Comparison of ENCODE assay signal across 13 mouse cellular contexts in the genomic region with DNA sequence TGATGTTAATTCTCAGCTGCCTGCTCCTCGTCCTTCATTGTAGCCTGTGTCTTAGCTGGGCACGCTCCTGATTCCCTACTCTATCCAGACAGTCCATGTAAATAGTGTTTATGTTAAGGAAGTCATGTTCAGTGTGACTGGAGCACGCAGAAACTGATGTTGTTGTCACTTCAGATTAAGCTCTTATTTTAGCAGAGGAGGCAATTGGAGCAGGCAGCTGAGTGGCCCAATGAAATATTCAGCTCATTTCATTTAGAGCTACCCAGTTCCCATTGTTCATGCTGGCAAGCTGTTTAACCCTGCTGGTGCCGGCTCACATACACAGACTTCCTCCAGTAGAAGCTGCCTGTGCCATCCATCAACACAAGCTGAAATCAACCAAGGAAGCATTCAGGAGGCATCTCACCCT.
DNase-seq lines count a peak whose midpoint lies in the region; ATAC-seq and TF ChIP-seq lines count a peak whose summit lies in the region.
"Had no signal": no experiment of that assay in that cellular context is flagged by ENCODE, and none has a peak within 500 bp of the region (broad histone marks: within the 10 kb centered on the region; RNA-seq: fewer than 3 reads in every experiment).

No protein-coding gene starts in this region.

- no peaks in the 10 kb centered on the region for H3K27me3 ChIP-seq in heart, embryonic 16.5 days (ENCODE audit: control insufficient read depth, insufficient read depth, low read length)
- no peaks in the 10 kb centered on the region for H3K27me3 ChIP-seq in forebrain, embryonic 13.5 days
- no peaks in the 10 kb centered on the region for H3K27me3 ChIP-seq in hindbrain, postnatal 0 days (ENCODE audit: insufficient read depth, low read length)
- no peaks in the 10 kb centered on the region for H3K27me3 ChIP-seq in neural tube, embryonic 15.5 days (replicated peaks)
- H3K27me3 ChIP-seq in intestine, postnatal 0 days (replicated peaks; ENCODE audit: control insufficient read depth, insufficient read depth, low read length), result no peaks in the 10 kb centered on the region
- H3K27me3 ChIP-seq: CH12.LX; embryonic facial prominence, embryonic 15.5 days had no signal

- no peak for ATAC-seq in heart, embryonic 16.5 days (replicated peaks; ENCODE audit: extremely low read depth, insufficient read depth, low FRiP score)
- peak; percentile 89 for ATAC-seq in forebrain, embryonic 13.5 days
- ATAC-seq in hindbrain, postnatal 0 days, result peak; percentile 59; the same call in 1 of the 2 replicates
- no peak for ATAC-seq in neural tube, embryonic 15.5 days (ENCODE audit: low FRiP score)
- no peak for ATAC-seq in intestine, postnatal 0 days

- DNase-seq in heart, adult 9 months (ENCODE audit: low spot score in 2 of 2), result no peak
- peak; percentile 65 for DNase-seq in hindbrain, postnatal 0 days (ENCODE audit: low spot score)
- DNase-seq in frontal cortex, adult 2 months (ENCODE audit: extremely low spot score in 1 of 2, low spot score in 1 of 2), result no peak
- DNase-seq in cerebellum, postnatal 36 days, result no peak
- DNase-seq: adrenal gland, adult 2 months; heart, postnatal 14 days had no signal

- H3K27ac ChIP-seq in heart, embryonic 16.5 days (ENCODE audit: low read length), result no peak overlapping the region
- peak overlapping the region; percentile 48; the same call in 1 of the 2 replicates for H3K27ac ChIP-seq in forebrain, embryonic 13.5 days
- no peak overlapping the region for H3K27ac ChIP-seq in hindbrain, postnatal 0 days
- H3K27ac ChIP-seq in neural tube, embryonic 15.5 days (replicated peaks), result 0 out of 2 replicates have a peak overlapping the region, but pooled peaks have one; percentile 9
- H3K27ac ChIP-seq in intestine, postnatal 0 days (ENCODE audit: low read depth, low read length), result no peak overlapping the region
- H3K27ac ChIP-seq: embryonic facial prominence, embryonic 15.5 days; macrophage had no signal

- no peak overlapping the region for H3K4me3 ChIP-seq in heart, embryonic 16.5 days (ENCODE audit: low read length)
- no peak overlapping the region for H3K4me3 ChIP-seq in forebrain, embryonic 13.5 days
- no peak overlapping the region for H3K4me3 ChIP-seq in hindbrain, postnatal 0 days (ENCODE audit: low read length)
- no peak overlapping the region for H3K4me3 ChIP-seq in neural tube, embryonic 15.5 days (replicated peaks)
- no peak overlapping the region for H3K4me3 ChIP-seq in intestine, postnatal 0 days (ENCODE audit: low read depth, low read length)
- H3K4me3 ChIP-seq: embryonic facial prominence, embryonic 15.5 days had no signal

- H3K4me2 ChIP-seq in heart, embryonic 16.5 days (ENCODE audit: low read depth, low read length), result peak overlapping the region; percentile 24
- H3K4me2 ChIP-seq in forebrain, embryonic 13.5 days, result peak overlapping the region; percentile 29
- H3K4me2 ChIP-seq in hindbrain, postnatal 0 days (ENCODE audit: low read depth, low read length), result no peak overlapping the region
- H3K4me2 ChIP-seq in neural tube, embryonic 15.5 days, result 0 out of 2 replicates have a peak overlapping the region, but pooled peaks have one; percentile 13
- no peak overlapping the region for H3K4me2 ChIP-seq in intestine, postnatal 0 days (replicated peaks; ENCODE audit: low read depth)
- H3K4me2 ChIP-seq: embryonic facial prominence, embryonic 15.5 days had no signal

- no peak overlapping the region for H3K9ac ChIP-seq in heart, embryonic 16.5 days (ENCODE audit: low read length)
- H3K9ac ChIP-seq in forebrain, embryonic 13.5 days, result peak overlapping the region; percentile 28; the same call in 1 of the 2 replicates
- H3K9ac ChIP-seq in hindbrain, postnatal 0 days (replicated peaks; ENCODE audit: low read length), result no peak overlapping the region
- no peak overlapping the region for H3K9ac ChIP-seq in neural tube, embryonic 15.5 days (replicated peaks)
- H3K9ac ChIP-seq in intestine, postnatal 0 days (ENCODE audit: low read depth, low read length), result no peak overlapping the region
- H3K9ac ChIP-seq: embryonic facial prominence, embryonic 15.5 days had no signal

- peaks cover 7% of the 10 kb centered on the region; the same call in 1 of the 2 replicates for H3K4me1 ChIP-seq in heart, embryonic 16.5 days (ENCODE audit: control insufficient read depth, insufficient read depth, low read length)
- peaks cover 15% of the 10 kb centered on the region for H3K4me1 ChIP-seq in forebrain, embryonic 13.5 days
- H3K4me1 ChIP-seq in hindbrain, postnatal 0 days (ENCODE audit: insufficient read depth, low read length), result no peaks in the 10 kb centered on the region
- peaks cover 11% of the 10 kb centered on the region for H3K4me1 ChIP-seq in neural tube, embryonic 15.5 days
- H3K4me1 ChIP-seq in intestine, postnatal 0 days (replicated peaks; ENCODE audit: control insufficient read depth, insufficient read depth, low read length), result no peaks in the 10 kb centered on the region
- H3K4me1 ChIP-seq: embryonic facial prominence, embryonic 15.5 days had no signal

- H3K36me3 ChIP-seq in heart, embryonic 16.5 days (ENCODE audit: control insufficient read depth, insufficient read depth), result no peaks in the 10 kb centered on the region
- no peaks in the 10 kb centered on the region for H3K36me3 ChIP-seq in forebrain, embryonic 13.5 days (ENCODE audit: poor library complexity, severe bottlenecking)
- no peaks in the 10 kb centered on the region for H3K36me3 ChIP-seq in hindbrain, postnatal 0 days (ENCODE audit: insufficient read depth, low read length)
- H3K36me3 ChIP-seq in neural tube, embryonic 15.5 days, result no peaks in the 10 kb centered on the region
- no peaks in the 10 kb centered on the region for H3K36me3 ChIP-seq in intestine, postnatal 0 days (ENCODE audit: control insufficient read depth, insufficient read depth)
- H3K36me3 ChIP-seq: embryonic facial prominence, embryonic 15.5 days had no signal

- TF ChIP-seq CTCF in hindbrain, postnatal 0 days (IDR thresholded peaks at IDR 0.05; ENCODE audit: low read depth), result no peak
- TF ChIP-seq CTCF in intestine, postnatal 0 days (IDR thresholded peaks at IDR 0.05; ENCODE audit: low read depth), result no peak

- no peaks in the 10 kb centered on the region for H3K9me3 ChIP-seq in heart, embryonic 16.5 days (replicated peaks; ENCODE audit: control insufficient read depth, low read length)
- H3K9me3 ChIP-seq in forebrain, embryonic 13.5 days (replicated peaks), result no peaks in the 10 kb centered on the region
- no peaks in the 10 kb centered on the region for H3K9me3 ChIP-seq in hindbrain, postnatal 0 days (ENCODE audit: low read length)
- no peaks in the 10 kb centered on the region for H3K9me3 ChIP-seq in neural tube, embryonic 15.5 days (replicated peaks)
- H3K9me3 ChIP-seq in intestine, postnatal 0 days (ENCODE audit: control insufficient read depth), result no peaks in the 10 kb centered on the region
- H3K9me3 ChIP-seq: embryonic facial prominence, embryonic 15.5 days had no signal

- 28% methylated on average over 4 of the region's 4 CpGs for WGBS in heart, embryonic 16.5 days
- 5% methylated on average over 4 of the region's 4 CpGs for WGBS in forebrain, embryonic 13.5 days
- 15% methylated on average over 4 of the region's 4 CpGs for WGBS in hindbrain, postnatal 0 days
- WGBS in neural tube, embryonic 15.5 days, result 14% methylated on average over 4 of the region's 4 CpGs
- WGBS in intestine, postnatal 0 days, result 50% methylated on average over 4 of the region's 4 CpGs

Comparison
In these comparisons a context has a peak if more than half of its experiments do, and no peak if none do; other contexts are left out.
1. ATAC-seq: peak in forebrain, embryonic 13.5 days (single experiment) and hindbrain, postnatal 0 days (single experiment); none in heart, embryonic 16.5 days (single experiment), neural tube, embryonic 15.5 days (single experiment) and intestine, postnatal 0 days (single experiment).
2. H3K27ac ChIP-seq: peak in forebrain, embryonic 13.5 days (single experiment) and neural tube, embryonic 15.5 days (single experiment); none in heart, embryonic 16.5 days (single experiment), hindbrain, postnatal 0 days (single experiment) and intestine, postnatal 0 days (single experiment).
3. H3K4me2 ChIP-seq: peak in heart, embryonic 16.5 days (single experiment), forebrain, embryonic 13.5 days (single experiment) and neural tube, embryonic 15.5 days (single experiment); none in hindbrain, postnatal 0 days (single experiment) and intestine, postnatal 0 days (single experiment).